Mouse (Mus musculus) kidney, adult 9 months (tissue): ENCODE measurements around the gene Dlgap4.

Experiments used
- DNase-seq: peaks from one replicate; pipeline ENCODE4 v3.0.0; 2022

Gene Dlgap4

DNA sequence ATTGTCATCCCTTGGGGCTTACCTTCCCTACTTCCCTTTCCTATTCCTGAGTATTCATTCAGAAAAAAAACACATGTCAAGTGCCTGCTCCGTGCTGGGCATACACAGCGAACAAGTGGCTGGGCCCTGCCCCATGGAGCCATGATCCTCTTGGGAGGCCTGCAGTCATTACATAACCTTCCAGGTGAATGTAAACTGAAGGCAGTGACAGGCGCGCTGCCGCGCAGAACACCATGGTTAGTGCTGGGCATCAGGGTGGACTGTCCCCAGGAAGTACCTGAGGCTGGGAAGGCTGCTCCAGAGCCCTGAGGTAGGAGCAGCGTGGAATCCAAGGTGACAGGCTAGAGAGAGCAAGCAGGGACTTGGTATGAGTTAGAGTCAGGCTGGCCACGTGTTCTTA, 7.4 kb downstream of the Dlgap4 start:
- no peak for DNase-seq

- DNase-seq = peak; percentile 74
Measured at GRCm38 (mm10) chr2:156621449-156621848, 7.9 kb downstream of the Dlgap4 start.

GRCm38 (mm10) chr2:156622192-156622591, 8.7 kb downstream of the Dlgap4 start:
- no peak for DNase-seq

DNA sequence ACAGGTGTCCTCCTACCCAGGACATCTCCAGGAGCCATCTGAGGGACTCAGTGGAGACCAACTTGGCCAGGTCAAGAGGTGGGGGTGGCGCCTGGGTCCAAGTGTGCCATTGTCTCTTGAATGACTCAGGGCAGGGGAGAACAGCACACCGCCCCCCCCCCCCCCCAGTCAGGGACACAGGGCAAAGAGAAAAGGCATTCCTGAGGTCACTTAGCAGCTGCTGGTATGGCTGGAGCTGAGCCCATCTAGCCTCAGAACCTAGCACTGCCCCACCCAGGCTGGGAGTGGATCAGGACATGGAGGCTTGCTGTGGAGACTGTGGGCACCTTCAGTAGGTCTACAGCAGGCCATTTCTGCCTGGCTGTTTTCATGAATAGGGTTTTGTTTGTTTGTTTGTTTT, 9.7 kb downstream of the Dlgap4 start:
- DNase-seq = no peak

GRCm38 (mm10) chr2:156625307-156625706, 11.8 kb downstream of the Dlgap4 start:
- no peak for DNase-seq

DNA sequence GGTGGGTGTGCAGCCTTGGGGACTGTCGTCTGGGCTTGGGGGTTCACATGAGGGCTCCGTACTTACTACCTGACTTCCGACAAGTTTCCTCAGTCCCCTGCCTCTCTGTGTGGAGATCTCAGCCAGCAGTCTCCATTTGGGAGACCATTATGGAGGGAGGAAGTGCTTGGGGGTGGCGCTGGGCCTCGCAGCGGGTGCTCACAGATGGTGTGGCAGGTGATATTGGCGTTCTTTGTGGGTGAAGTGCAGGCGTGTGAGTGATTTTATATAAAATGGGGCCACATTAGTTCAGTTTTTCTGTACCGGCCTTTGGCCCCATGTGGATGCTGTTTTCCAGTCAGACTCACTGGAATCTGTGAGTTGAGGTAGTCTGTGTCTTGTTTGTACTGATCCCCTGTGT, 12.6 kb downstream of the Dlgap4 start:
- DNase-seq = no peak

GRCm38 (mm10) chr2:156626544-156626943, 13.0 kb downstream of the Dlgap4 start:
- DNase-seq = peak; percentile 8

DNA sequence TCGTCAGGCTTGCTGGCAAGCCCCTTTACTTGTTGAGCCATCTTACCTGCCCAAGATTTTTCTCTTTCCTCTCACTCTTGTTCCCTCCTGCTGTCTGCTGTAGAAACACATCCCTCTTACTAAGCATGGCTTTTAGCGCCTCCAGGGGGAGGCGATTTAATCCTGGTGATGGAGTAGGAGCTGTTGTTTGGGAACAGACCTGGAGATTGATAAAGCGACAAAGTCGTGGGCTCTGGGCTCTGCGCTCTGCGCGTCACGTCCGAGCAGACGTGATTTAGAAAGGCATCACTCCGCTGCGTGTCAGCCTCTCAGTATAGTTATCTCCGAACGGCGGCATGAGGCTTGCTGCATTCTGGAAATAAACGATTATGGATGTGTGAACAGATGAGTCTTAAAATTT, 14.4 kb downstream of the Dlgap4 start:
- no peak for DNase-seq

- DNase-seq = no peak
Measured at GRCm38 (mm10) chr2:156630288-156630687, 16.8 kb downstream of the Dlgap4 start.

- no peak for DNase-seq
Measured at GRCm38 (mm10) chr2:156632721-156633120, 19.2 kb downstream of the Dlgap4 start.

- no peak for DNase-seq
Measured at GRCm38 (mm10) chr2:156635091-156635490, 21.6 kb downstream of the Dlgap4 start.

- no peak for DNase-seq
Measured at GRCm38 (mm10) chr2:156641141-156641540, 27.6 kb downstream of the Dlgap4 start.

- DNase-seq = no peak
Measured at GRCm38 (mm10) chr2:156642931-156643330, 29.4 kb downstream of the Dlgap4 start.

DNA sequence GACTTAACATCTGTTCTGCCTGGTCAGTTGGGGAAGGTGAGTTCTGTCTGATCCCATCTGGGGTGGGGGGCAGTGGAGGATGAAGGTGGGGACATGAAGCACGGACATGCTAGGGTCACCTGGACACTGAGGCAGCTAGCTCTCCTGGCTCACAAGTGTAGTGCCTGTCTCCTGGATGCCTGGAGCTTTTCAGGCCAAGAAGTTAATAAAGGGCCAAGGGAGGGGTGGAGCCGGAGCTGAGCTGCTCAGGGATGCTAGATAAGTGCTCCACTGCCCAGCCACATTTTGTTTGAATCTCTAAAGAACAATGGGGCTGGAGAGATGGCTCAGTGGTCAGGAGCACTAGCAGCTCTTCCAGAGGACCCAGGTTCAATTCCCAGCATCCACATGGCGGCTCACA, 29.9 kb downstream of the Dlgap4 start:
- no peak for DNase-seq

DNA sequence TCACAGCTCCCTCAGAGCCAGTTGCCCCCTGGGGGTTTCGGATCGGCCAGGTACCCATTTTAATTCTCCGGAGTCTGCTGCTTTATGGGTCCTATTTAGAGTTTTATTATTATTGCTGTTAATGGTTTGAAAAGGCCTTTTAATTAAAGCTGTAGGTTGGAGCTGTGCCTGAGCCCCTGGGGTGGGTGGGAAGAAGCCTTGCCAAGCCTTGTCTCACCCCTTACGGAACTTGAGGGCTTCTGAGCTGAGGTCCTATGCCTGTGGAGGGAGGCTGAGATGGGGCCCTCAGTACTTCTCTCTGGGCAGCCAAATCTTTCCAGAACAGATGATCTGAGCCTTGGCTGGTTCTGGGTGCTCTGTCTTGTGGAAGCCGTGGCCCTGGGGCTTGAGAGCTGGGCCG, 31.6 kb downstream of the Dlgap4 start:
- no peak for DNase-seq

DNA sequence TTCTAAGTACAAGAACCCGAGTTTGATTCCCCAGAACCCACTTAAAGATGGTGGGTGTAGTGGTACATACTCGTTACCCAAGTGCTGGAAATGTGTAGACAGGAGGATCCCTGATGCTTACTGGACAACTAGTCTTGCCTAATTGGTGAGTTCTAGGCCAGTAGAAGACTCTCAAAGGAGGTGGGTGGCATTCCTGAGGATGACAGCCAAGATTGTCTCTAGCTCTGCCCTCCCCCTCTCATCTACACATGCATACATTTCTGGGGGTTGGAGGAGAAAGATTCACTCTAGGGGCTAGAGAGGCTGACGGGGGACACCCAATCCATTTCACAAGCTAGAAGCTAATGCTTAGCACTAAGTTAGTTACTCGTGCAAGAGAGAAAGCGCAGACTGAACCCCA, 33.4 kb downstream of the Dlgap4 start:
- DNase-seq = no peak

GRCm38 (mm10) chr2:156648042-156648441, 34.5 kb downstream of the Dlgap4 start:
- DNase-seq = no peak

DNA sequence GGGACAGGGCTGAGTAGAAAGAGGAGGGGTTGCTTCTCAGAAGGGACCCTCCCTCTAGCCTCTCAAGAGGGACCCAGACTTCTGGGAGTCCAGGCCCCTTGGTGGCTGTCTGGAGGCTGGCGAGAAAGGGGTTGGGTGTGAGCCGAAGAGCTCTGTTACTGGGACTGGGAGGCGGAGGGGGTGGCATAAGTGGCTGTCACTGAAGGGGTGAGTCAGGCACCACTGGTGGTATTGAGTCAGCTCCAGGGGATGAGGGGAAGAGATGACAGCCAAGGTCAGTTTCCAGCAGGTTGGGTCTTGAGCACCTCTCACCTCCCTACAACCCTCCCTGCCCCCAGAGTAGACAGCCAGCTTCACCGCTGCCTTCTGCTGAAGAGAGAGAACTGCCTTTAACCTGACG, 35.9 kb downstream of the Dlgap4 start:
- no peak for DNase-seq

DNA sequence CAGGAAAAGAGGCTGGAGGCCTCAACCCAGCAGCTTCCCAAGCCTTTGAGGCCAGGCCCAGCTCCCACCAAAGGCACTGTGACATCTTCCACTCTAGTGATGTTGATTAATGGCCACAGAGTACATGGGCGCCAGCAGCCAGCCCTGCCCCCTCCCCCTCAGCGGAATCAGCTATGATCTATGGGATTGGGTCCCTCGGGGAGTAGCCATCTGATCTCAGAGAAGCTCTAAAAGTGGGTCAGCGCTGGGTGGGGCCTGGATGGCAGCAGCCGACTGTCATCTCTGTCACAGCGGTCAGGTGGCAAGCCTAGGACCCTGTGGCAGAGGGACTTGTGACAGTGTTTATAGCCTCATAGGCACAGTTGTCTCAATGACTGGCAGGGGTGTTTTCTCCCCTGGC, 37.5 kb downstream of the Dlgap4 start:
- no peak for DNase-seq

DNA sequence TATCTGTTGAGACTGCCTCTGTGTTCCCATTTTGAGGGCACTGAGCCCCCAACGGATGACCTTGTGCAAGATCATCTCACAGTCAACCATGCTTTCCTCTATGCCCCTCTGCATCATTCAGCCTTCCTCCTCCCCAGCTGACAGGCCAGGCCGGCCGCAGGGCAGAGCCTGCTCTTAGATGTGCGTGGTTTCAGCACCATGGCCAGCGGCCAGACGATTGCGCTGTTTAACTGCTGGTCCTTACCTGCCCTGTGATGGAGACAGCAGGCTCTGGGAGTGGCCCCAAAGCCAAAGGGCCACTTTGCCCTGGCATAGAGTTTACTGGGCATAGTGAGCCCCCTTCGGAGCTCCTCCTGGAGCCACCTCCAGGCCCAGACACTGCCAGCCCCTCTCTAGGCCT, 39.3 kb downstream of the Dlgap4 start:
- DNase-seq = peak; percentile 52

DNA sequence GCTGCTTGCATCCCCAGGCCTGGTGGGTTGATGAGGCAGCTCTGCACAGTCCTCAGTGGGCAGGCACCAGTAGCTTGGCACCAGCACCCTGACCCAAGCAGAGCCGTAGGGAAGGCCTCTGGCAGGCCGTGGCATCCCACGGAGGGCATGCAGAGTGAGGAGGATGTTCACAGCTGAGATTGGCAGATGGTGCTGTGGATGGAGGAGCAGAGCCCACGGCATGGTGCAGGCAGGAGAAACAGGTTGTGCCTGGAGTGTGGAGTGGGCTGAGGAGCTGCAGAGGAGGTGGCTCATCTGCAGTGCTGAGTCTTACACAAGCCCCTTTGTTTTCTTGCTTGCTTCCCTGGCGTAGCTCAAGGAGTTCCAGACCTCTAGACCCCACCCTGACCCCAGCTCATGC, 40.6 kb downstream of the Dlgap4 start:
- DNase-seq = no peak

DNA sequence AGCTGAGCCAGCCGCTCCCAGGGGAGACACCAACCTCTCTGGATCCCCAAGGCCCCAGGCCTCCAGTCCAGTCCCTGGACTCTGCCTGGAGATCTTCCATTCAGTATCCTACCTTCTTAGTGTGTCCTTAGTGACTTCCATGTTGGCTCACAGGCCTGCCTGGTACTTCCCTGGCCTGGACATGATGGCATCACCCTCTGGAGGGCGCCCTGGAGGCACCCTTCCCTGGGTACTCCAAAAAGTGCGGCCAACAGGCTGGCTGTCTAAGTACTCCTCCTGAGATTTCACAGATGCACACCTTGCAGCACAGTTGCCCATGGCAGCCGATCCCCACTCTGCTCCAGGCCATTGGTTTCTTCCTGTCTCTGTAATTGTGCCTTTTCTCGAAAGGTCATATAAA, 42.1 kb downstream of the Dlgap4 start:
- no peak for DNase-seq

GRCm38 (mm10) chr2:156657522-156657921, 44.0 kb downstream of the Dlgap4 start:
- no peak for DNase-seq

- DNase-seq = no peak
Measured at GRCm38 (mm10) chr2:156658221-156658620, 44.7 kb downstream of the Dlgap4 start.

GRCm38 (mm10) chr2:156658751-156659150, 45.2 kb downstream of the Dlgap4 start:
- DNase-seq = no peak

DNA sequence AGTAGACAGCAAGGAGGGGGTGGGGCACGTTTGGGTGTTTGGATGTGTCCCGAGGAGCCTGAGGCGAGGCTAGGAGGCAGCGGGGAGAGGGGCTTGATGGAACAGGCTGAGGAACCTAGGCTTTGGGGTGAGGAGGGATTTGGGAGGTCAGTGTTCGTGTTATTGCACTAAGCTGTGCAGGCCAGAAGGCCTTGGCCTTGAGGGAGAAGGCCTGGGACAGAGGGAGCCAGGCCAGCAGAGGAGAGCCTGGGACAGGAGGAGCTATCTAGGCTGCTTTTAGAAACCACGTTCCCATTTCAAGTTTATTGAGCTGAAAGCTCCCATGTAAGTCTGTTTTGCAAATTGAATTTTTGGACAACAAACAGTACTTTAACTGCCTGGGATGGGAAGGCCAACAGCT, 46.5 kb downstream of the Dlgap4 start:
- DNase-seq = no peak
